In the genomic region with DNA sequence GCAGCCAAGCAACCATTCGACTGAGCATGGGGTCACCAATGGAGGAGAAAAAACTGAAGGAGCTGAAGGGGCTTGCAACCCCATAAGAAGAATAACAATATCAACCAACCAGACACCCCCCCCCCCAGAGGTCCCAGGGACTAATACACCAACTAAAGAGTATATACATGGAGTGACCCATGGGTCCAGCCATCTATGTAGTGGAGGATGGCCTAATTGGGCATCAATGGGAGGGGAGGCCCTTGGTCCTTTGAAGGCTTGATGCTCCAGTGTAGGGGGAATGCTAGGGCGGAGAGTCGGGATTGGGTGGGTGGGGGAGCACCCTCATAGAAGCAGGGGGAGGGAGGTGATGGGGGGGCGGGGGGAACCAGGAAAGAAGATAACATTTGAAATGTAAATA, we compare ENCODE assay signal across 34 mouse cellular contexts.
"Had no signal": no experiment of that assay in that cellular context is flagged by ENCODE, and none has a peak within 500 bp of the region (broad histone marks: within the 10 kb centered on the region; RNA-seq: fewer than 3 reads in every experiment).

No protein-coding gene starts in this region.

- H3K27me3 ChIP-seq: heart, embryonic 13.5 days; heart, embryonic 15.5 days; hindbrain, embryonic 12.5 days; hindbrain, embryonic 13.5 days; hindbrain, embryonic 15.5 days; intestine, embryonic 15.5 days; kidney, embryonic 15.5 days had no signal

- H3K9me3 ChIP-seq: heart, embryonic 10.5 days; heart, embryonic 13.5 days; heart, embryonic 15.5 days; hindbrain, embryonic 10.5 days; hindbrain, embryonic 12.5 days; hindbrain, embryonic 13.5 days; hindbrain, embryonic 15.5 days; intestine, embryonic 15.5 days; kidney, embryonic 15.5 days had no signal

- H3K4me2 ChIP-seq: heart, embryonic 11.5 days; heart, embryonic 13.5 days; heart, embryonic 15.5 days; hindbrain, embryonic 12.5 days; hindbrain, embryonic 13.5 days; hindbrain, embryonic 14.5 days; hindbrain, embryonic 15.5 days; intestine, embryonic 15.5 days; kidney, embryonic 15.5 days had no signal

- ATAC-seq: hindbrain, embryonic 16.5 days; hindbrain, postnatal 0 days; inflammation-experienced regulatory T-cells, adult 6 months; intestine, embryonic 15.5 days; intestine, embryonic 16.5 days; intestine, postnatal 0 days had no signal

- H3K4me3 ChIP-seq: heart, embryonic 10.5 days; heart, embryonic 13.5 days; heart, embryonic 15.5 days; hindbrain, embryonic 10.5 days; hindbrain, embryonic 12.5 days; hindbrain, embryonic 13.5 days; hindbrain, embryonic 15.5 days; intestine, embryonic 15.5 days; kidney, embryonic 15.5 days; layer of hippocampus, adult 2 months had no signal

- DNase-seq: heart, postnatal 10 days; heart, postnatal 14 days; heart, postnatal 36 days; heart, postnatal 4 days; kidney, adult 11 months; kidney, adult 18-20 months; kidney, adult 2 months; kidney, adult 8-10 months; kidney, adult 9 months; kidney, postnatal 10 days; kidney, postnatal 14 days; kidney, postnatal 25 days; kidney, postnatal 36 days; kidney, postnatal 4 days; layer of hippocampus, adult 9-11 months; layer of hippocampus, postnatal 36 days had no signal

- H3K4me1 ChIP-seq: hindbrain, embryonic 15.5 days; intestine, embryonic 15.5 days had no signal

- H3K36me3 ChIP-seq: intestine, embryonic 15.5 days had no signal

- H3K27ac ChIP-seq: heart, embryonic 10.5 days; heart, embryonic 13.5 days; heart, embryonic 15.5 days; hindbrain, embryonic 10.5 days; hindbrain, embryonic 12.5 days; hindbrain, embryonic 13.5 days; hindbrain, embryonic 14.5 days; hindbrain, embryonic 15.5 days; hindbrain, postnatal 0 days; intestine, embryonic 15.5 days; kidney, embryonic 15.5 days; kidney, postnatal 0 days; layer of hippocampus, adult 2 months had no signal

- H3K9ac ChIP-seq: heart, embryonic 13.5 days; heart, embryonic 15.5 days; hindbrain, embryonic 12.5 days; hindbrain, embryonic 13.5 days; hindbrain, embryonic 14.5 days; hindbrain, embryonic 15.5 days; intestine, embryonic 15.5 days; kidney, embryonic 15.5 days had no signal
